Mouse (Mus musculus) heart, embryonic 14.5 days (tissue): Measurements from ENCODE around the gene Slc25a48. TPM values are rescaled to one million over a fixed set of nuclear protein-coding genes. Genes with fewer than 3 reads are reported as not detected.

ENCODE experiments used
- ATAC-seq: fragments of 200-750 bp; cut with Nextera tagmentation; 2 replicates; pipeline ENCODE4 v1.8.0; 2017; ENCODE audit warnings: low read depth, moderate TSS enrichment; ENCODE audit not compliant: insufficient number of reproducible peaks, insufficient read depth, low FRiP score
- H3K27ac ChIP-seq, 2 experiments: fragments of 200-500 bp in 1 of 2; fragments of 300-500 bp in 1 of 2; sonication (generic) in 1 of 2; replicated peaks in 1 of 2; 2 replicates each; pipeline ENCODE4 v1.5.1; 2012 to 2014; ENCODE audit warnings: low read depth in 2 of 2, low read length in 2 of 2, control low read depth in 1 of 2, mild to moderate bottlenecking in 1 of 2, mixed read lengths in 1 of 2; ENCODE audit not compliant: control insufficient read depth in 1 of 2, insufficient read depth in 1 of 2
- H3K27me3 ChIP-seq: fragments of 300-500 bp; sonication (generic); 2 replicates; pipeline ENCODE4 v1.6.1; 2014; ENCODE audit warnings: mild to moderate bottlenecking, low read length, control low read depth; ENCODE audit not compliant: control insufficient read depth, insufficient read depth
- H3K36me3 ChIP-seq: fragments of 300-500 bp; sonication (generic); 2 replicates; pipeline ENCODE4 v1.6.1; 2014; ENCODE audit warnings: mild to moderate bottlenecking, control low read depth, low read length, mixed read lengths; ENCODE audit not compliant: control insufficient read depth, insufficient read depth
- H3K4me1 ChIP-seq, 2 experiments: fragments of 200-500 bp in 1 of 2; fragments of 300-500 bp in 1 of 2; sonication (generic) in 1 of 2; 2 replicates each; pipeline ENCODE4 v1.6.1; 2012 to 2014; ENCODE audit warnings: low read length in 2 of 2, control low read depth in 1 of 2, mixed read lengths in 1 of 2; ENCODE audit not compliant: control insufficient read depth in 2 of 2, insufficient read depth in 2 of 2
- H3K4me2 ChIP-seq: fragments of 300-500 bp; sonication (generic); 2 replicates; pipeline ENCODE4 v1.6.1; 2014; ENCODE audit warnings: mild to moderate bottlenecking, low read length
- H3K4me3 ChIP-seq, 2 experiments: fragments of 200-500 bp in 1 of 2; fragments of 300-500 bp in 1 of 2; sonication (generic) in 1 of 2; 2 replicates each; pipeline ENCODE4 v1.5.1; 2012 to 2014; ENCODE audit warnings: low read length in 2 of 2, mild to moderate bottlenecking in 2 of 2, control low read depth in 1 of 2, low read depth in 1 of 2, moderate library complexity in 1 of 2; ENCODE audit not compliant: control insufficient read depth in 1 of 2, insufficient read depth in 1 of 2
- H3K9ac ChIP-seq: fragments of 300-500 bp; sonication (generic); 2 replicates; pipeline ENCODE4 v1.6.1; 2014; ENCODE audit warnings: mild to moderate bottlenecking, low read length
- H3K9me3 ChIP-seq: fragments of 300-500 bp; sonication (generic); 2 replicates; pipeline ENCODE4 v1.6.1; 2016; ENCODE audit warnings: low read length, control low read depth; ENCODE audit not compliant: control insufficient read depth
- WGBS: fragments of 180-500 bp; shearing (Covaris S2); extraction: QIAGEN DNeasy Blood & Tissue Kit; methylation state at CpG from one replicate; pipeline ENCODE4 v1.1.7; 2014; 5-methylcytosine and 5-hydroxymethylcytosine counted together
- polyA plus RNA-seq: library from polyadenylated mRNA; unstranded; fragments of >200 nt; fragmentation: Nextera tagmentation; extraction: Ambion mirVana; gene quantifications from 2 replicates; pipeline ENCODE4 v1.2.1, GENCODE M21; 2014

Gene Slc25a48
- polyA plus RNA-seq, 1 experiment from 2014 or later = not detected

GRCm38 (mm10) chr13:56513595-56513994, 75.4 kb downstream of the Slc25a48 start:
- Histone ChIP-seq H3K36me3 (no peaks in the 10 kb centered on the region), H3K9ac (no peak overlapping the region), H3K9me3 (no peaks in the 10 kb centered on the region), H3K27me3 (no peaks in the 10 kb centered on the region), H3K27ac (no peak overlapping the region), H3K4me2 (no peak overlapping the region), H3K4me1 (no peaks in the 10 kb centered on the region), H3K4me3 (no peak overlapping the region)
- no peak for ATAC-seq

GRCm38 (mm10) chr13:56516311-56516710, 78.2 kb downstream of the Slc25a48 start:
- Histone ChIP-seq H3K9me3 (no peaks in the 10 kb centered on the region), H3K4me1 (no peaks in the 10 kb centered on the region), H3K4me3 (no peak overlapping the region), H3K9ac (no peak overlapping the region), H3K27me3 (no peaks in the 10 kb centered on the region), H3K27ac (no peak overlapping the region), H3K36me3 (no peaks in the 10 kb centered on the region), H3K4me2 (no peak overlapping the region)
- ATAC-seq = no peak
- WGBS = 63% methylated on average over 4 of the region's 4 CpGs

GRCm38 (mm10) chr13:56516816-56517215, 78.7 kb downstream of the Slc25a48 start:
- Histone ChIP-seq H3K4me2 (no peak overlapping the region), H3K27me3 (no peaks in the 10 kb centered on the region), H3K9me3 (no peaks in the 10 kb centered on the region), H3K4me3 (no peak overlapping the region), H3K4me1 (no peaks in the 10 kb centered on the region), H3K36me3 (no peaks in the 10 kb centered on the region), H3K27ac (no peak overlapping the region), H3K9ac (no peak overlapping the region)
- 66% methylated on average over 7 of the region's 7 CpGs for WGBS
- no peak for ATAC-seq

GRCm38 (mm10) chr13:56522081-56522820, 84.1 kb downstream of the Slc25a48 start, which contains the start of gene Fbxl21:
Fbxl21 (plus strand) TSS chr13:56522472.
- Histone ChIP-seq H3K9me3 (no peaks in the 10 kb centered on the region), H3K27me3 (no peaks in the 10 kb centered on the region), H3K4me2 (peak within 1 kb of the TSS; percentile 99), H3K4me3 (peak within 1 kb of the TSS; percentile 61 to 69), H3K36me3 (no peaks in the 10 kb centered on the region), H3K4me1 (no peaks in the 10 kb centered on the region), H3K27ac (peak within 1 kb of the TSS in 1 of 2 experiments; percentile 24; a peak in 1 of 4 replicates), H3K9ac (peak within 1 kb of the TSS; percentile 78)
- WGBS = 1% methylated on average over 56 of the region's 56 CpGs
- ATAC-seq = peak; percentile 96

GRCm38 (mm10) chr13:56522821-56523167, 84.6 kb downstream of the Slc25a48 start:
- no peaks in the 10 kb centered on the region for H3K9me3 ChIP-seq
- no peak for ATAC-seq
- peak overlapping the region; percentile 61 to 69 for H3K4me3 ChIP-seq
- H3K36me3 ChIP-seq = no peaks in the 10 kb centered on the region
- H3K4me2 ChIP-seq = peak overlapping the region; percentile 99
- H3K9ac ChIP-seq = peak overlapping the region; percentile 78
- no peaks in the 10 kb centered on the region for H3K4me1 ChIP-seq
- H3K27ac ChIP-seq = 0 out of 4 replicates have a peak overlapping the region, but pooled peaks of 1 of the 2 experiments have one; percentile 1
- no peaks in the 10 kb centered on the region for H3K27me3 ChIP-seq
- 8% methylated on average over 8 of the region's 8 CpGs for WGBS

Other genes with a start within 250 kb of the Slc25a48 start
- not detected in 2 replicates for gene Neurog1, start 186.2 kb upstream of the Slc25a48 start, polyA plus RNA-seq
- 0.18 and 0.59 TPM in 2 replicates for gene Cxcl14, start 141.8 kb upstream of the Slc25a48 start, polyA plus RNA-seq
- not detected in 2 replicates for gene Gm3045, start 11.8 kb upstream of the Slc25a48 start, polyA plus RNA-seq
- not detected in 2 replicates for gene Il9, start 43.9 kb downstream of the Slc25a48 start, polyA plus RNA-seq
- gene Fbxl21, start 84.1 kb downstream of the Slc25a48 start, polyA plus RNA-seq = 1.3 and 1.5 TPM in 2 replicates
- not detected in 2 replicates for gene Lect2, start 110.1 kb downstream of the Slc25a48 start, polyA plus RNA-seq
- gene Tgfbi, start 171.2 kb downstream of the Slc25a48 start, polyA plus RNA-seq = 37.7 and 46.2 TPM in 2 replicates